Mouse (Mus musculus) liver, embryonic 15.5 days (tissue): ENCODE results near the gene Syne3. TPM values are rescaled to one million over a fixed set of nuclear protein-coding genes. Genes with fewer than 3 reads are reported as not detected.

Experiments
- ATAC-seq: fragments of 200-750 bp; cut with Nextera tagmentation; 2 replicates; pipeline ENCODE4 v1.8.0; 2017; ENCODE audit warnings: moderate number of reproducible peaks, mild to moderate bottlenecking, moderate library complexity; ENCODE audit not compliant: insufficient read depth
- H3K27ac ChIP-seq: fragments of 300-500 bp; sonication (generic); replicated peaks from 2 replicates; pipeline ENCODE4 v1.5.1; 2015; ENCODE audit warnings: mild to moderate bottlenecking, inconsistent platforms
- H3K27me3 ChIP-seq: fragments of 300-500 bp; sonication (generic); 2 replicates; pipeline ENCODE4 v1.6.1; 2015; ENCODE audit warnings: mild to moderate bottlenecking, inconsistent platforms
- H3K36me3 ChIP-seq: fragments of 300-500 bp; sonication (generic); replicated peaks from 2 replicates; pipeline ENCODE4 v1.6.1; 2015; ENCODE audit warnings: moderate library complexity, mild to moderate bottlenecking, inconsistent platforms
- H3K4me1 ChIP-seq: fragments of 300-500 bp; sonication (generic); replicated peaks from 2 replicates; pipeline ENCODE4 v1.6.1; 2015; ENCODE audit warnings: inconsistent platforms
- H3K4me2 ChIP-seq: fragments of 300-500 bp; sonication (generic); 2 replicates; pipeline ENCODE4 v1.6.1; 2015; ENCODE audit warnings: moderate library complexity, mild to moderate bottlenecking, inconsistent platforms
- H3K4me3 ChIP-seq: fragments of 300-500 bp; sonication (generic); replicated peaks from 2 replicates; pipeline ENCODE4 v1.5.1; 2015; ENCODE audit warnings: mild to moderate bottlenecking, inconsistent platforms
- H3K9ac ChIP-seq: fragments of 300-500 bp; sonication (generic); 2 replicates; pipeline ENCODE4 v1.6.1; 2015; ENCODE audit warnings: moderate library complexity, mild to moderate bottlenecking, inconsistent platforms
- H3K9me3 ChIP-seq: fragments of 300-500 bp; sonication (generic); replicated peaks from 2 replicates; pipeline ENCODE4 v1.6.1; 2016; ENCODE audit warnings: inconsistent platforms
- WGBS: fragments of 180-500 bp; shearing (Covaris S2); methylation state at CpG from one replicate; pipeline ENCODE4 v1.1.7; 2015; ENCODE audit warnings: mixed read lengths; ENCODE audit not compliant: insufficient replicate concordance; 5-methylcytosine and 5-hydroxymethylcytosine counted together
- polyA plus RNA-seq: library from polyadenylated mRNA; unstranded; fragments of >200 nt; fragmentation: Nextera tagmentation; extraction: Ambion mirVana; gene quantifications from 2 replicates; pipeline ENCODE4 v1.2.1, GENCODE M21; 2015

Syne3 gene
- polyA plus RNA-seq, 1 experiment from 2014 or later: 3.0 TPM

GRCm38 (mm10) chr12:104939372-104940026, 70.1 kb downstream of the Syne3 start:
- Histone ChIP-seq H3K36me3 (peaks cover 82% of the 10 kb centered on the region), H3K4me3 (no peak overlapping the region), H3K9me3 (no peaks in the 10 kb centered on the region), H3K4me2 (no peak overlapping the region), H3K4me1 (no peaks in the 10 kb centered on the region), H3K27me3 (no peaks in the 10 kb centered on the region), H3K27ac (no peak overlapping the region), H3K9ac (no peak overlapping the region)
- ATAC-seq: no peak
- WGBS: 59% methylated on average over 13 of the region's 13 CpGs

GRCm38 (mm10) chr12:104938935-104939334, 70.7 kb downstream of the Syne3 start:
- H3K27ac ChIP-seq: no peak overlapping the region
- ATAC-seq: no peak
- peaks cover 76% of the 10 kb centered on the region for H3K36me3 ChIP-seq
- WGBS: 83% methylated on average over 5 of the region's 5 CpGs
- H3K9me3 ChIP-seq: no peaks in the 10 kb centered on the region
- no peaks in the 10 kb centered on the region for H3K4me1 ChIP-seq
- H3K27me3 ChIP-seq: no peaks in the 10 kb centered on the region
- H3K4me3 ChIP-seq: no peak overlapping the region
- no peak overlapping the region for H3K4me2 ChIP-seq
- H3K9ac ChIP-seq: no peak overlapping the region

GRCm38 (mm10) chr12:104936223-104936622, 73.4 kb downstream of the Syne3 start:
- Histone ChIP-seq H3K4me1 (no peaks in the 10 kb centered on the region), H3K9ac (no peak overlapping the region), H3K9me3 (no peaks in the 10 kb centered on the region), H3K27me3 (no peaks in the 10 kb centered on the region), H3K4me2 (no peak overlapping the region), H3K36me3 (peaks cover 59% of the 10 kb centered on the region), H3K4me3 (no peak overlapping the region), H3K27ac (no peak overlapping the region)
- 75% methylated on average over 4 of the region's 4 CpGs for WGBS
- no peak for ATAC-seq

- no peak for ATAC-seq
- H3K4me2 ChIP-seq: no peak overlapping the region
- H3K4me3 ChIP-seq: no peak overlapping the region
- no peak overlapping the region for H3K27ac ChIP-seq
- no peak overlapping the region for H3K9ac ChIP-seq
- H3K4me1 ChIP-seq: no peaks in the 10 kb centered on the region
- WGBS: 82% methylated on average over 8 of the region's 8 CpGs
- no peaks in the 10 kb centered on the region for H3K9me3 ChIP-seq
- H3K27me3 ChIP-seq: no peaks in the 10 kb centered on the region
- H3K36me3 ChIP-seq: peaks cover 54% of the 10 kb centered on the region
Measured at GRCm38 (mm10) chr12:104935144-104935543, 74.5 kb downstream of the Syne3 start.

- no peaks in the 10 kb centered on the region for H3K4me1 ChIP-seq
- H3K36me3 ChIP-seq: peaks cover 41% of the 10 kb centered on the region
- WGBS: 69% methylated on average over 13 of the region's 13 CpGs
- H3K27ac ChIP-seq: no peak overlapping the region
- H3K27me3 ChIP-seq: no peaks in the 10 kb centered on the region
- ATAC-seq: no peak
- no peak overlapping the region for H3K4me3 ChIP-seq
- no peak overlapping the region for H3K9ac ChIP-seq
- no peaks in the 10 kb centered on the region for H3K9me3 ChIP-seq
- H3K4me2 ChIP-seq: no peak overlapping the region
Measured at GRCm38 (mm10) chr12:104933800-104934199, 75.8 kb downstream of the Syne3 start.

- Histone ChIP-seq H3K36me3 (peaks cover 35% of the 10 kb centered on the region), H3K9ac (no peak overlapping the region), H3K27ac (no peak overlapping the region), H3K9me3 (no peaks in the 10 kb centered on the region), H3K4me1 (no peaks in the 10 kb centered on the region), H3K4me2 (no peak overlapping the region), H3K4me3 (no peak overlapping the region), H3K27me3 (no peaks in the 10 kb centered on the region)
- WGBS: 69% methylated on average over 2 of the region's 2 CpGs
- no peak for ATAC-seq
Measured at GRCm38 (mm10) chr12:104933217-104933616, 76.4 kb downstream of the Syne3 start.

GRCm38 (mm10) chr12:104925765-104926164, 83.8 kb downstream of the Syne3 start:
- WGBS: 59% methylated on average over 2 of the region's 2 CpGs
- H3K4me1 ChIP-seq: no peaks in the 10 kb centered on the region
- no peak overlapping the region for H3K9ac ChIP-seq
- H3K36me3 ChIP-seq: peaks cover under 1% of the 10 kb centered on the region; the same call in 1 of the 2 replicates
- no peak overlapping the region for H3K4me2 ChIP-seq
- no peaks in the 10 kb centered on the region for H3K9me3 ChIP-seq
- no peak overlapping the region for H3K27ac ChIP-seq
- no peak overlapping the region for H3K4me3 ChIP-seq
- no peak for ATAC-seq
- no peaks in the 10 kb centered on the region for H3K27me3 ChIP-seq

- H3K4me3 ChIP-seq: no peak overlapping the region
- no peaks in the 10 kb centered on the region for H3K36me3 ChIP-seq
- 82% methylated on average over 5 of the region's 5 CpGs for WGBS
- H3K27ac ChIP-seq: no peak overlapping the region
- no peaks in the 10 kb centered on the region for H3K4me1 ChIP-seq
- H3K27me3 ChIP-seq: no peaks in the 10 kb centered on the region
- H3K9me3 ChIP-seq: no peaks in the 10 kb centered on the region
- no peak overlapping the region for H3K4me2 ChIP-seq
- no peak overlapping the region for H3K9ac ChIP-seq
- ATAC-seq: no peak
Measured at GRCm38 (mm10) chr12:104925035-104925434, 84.6 kb downstream of the Syne3 start.

GRCm38 (mm10) chr12:104924546-104924945, 85.1 kb downstream of the Syne3 start:
- no peak overlapping the region for H3K9ac ChIP-seq
- ATAC-seq: no peak
- WGBS: 70% methylated on average over 3 of the region's 3 CpGs
- H3K27ac ChIP-seq: no peak overlapping the region
- no peaks in the 10 kb centered on the region for H3K4me1 ChIP-seq
- H3K4me2 ChIP-seq: no peak overlapping the region
- H3K4me3 ChIP-seq: no peak overlapping the region
- no peaks in the 10 kb centered on the region for H3K9me3 ChIP-seq
- H3K27me3 ChIP-seq: no peaks in the 10 kb centered on the region
- H3K36me3 ChIP-seq: no peaks in the 10 kb centered on the region

- Histone ChIP-seq H3K9me3 (no peaks in the 10 kb centered on the region), H3K4me1 (no peaks in the 10 kb centered on the region), H3K4me3 (no peak overlapping the region), H3K27ac (no peak overlapping the region), H3K9ac (no peak overlapping the region), H3K27me3 (no peaks in the 10 kb centered on the region), H3K36me3 (no peaks in the 10 kb centered on the region), H3K4me2 (no peak overlapping the region)
- WGBS: 54% methylated on average over 19 of the region's 19 CpGs
- no peak for ATAC-seq
Measured at GRCm38 (mm10) chr12:104923948-104924388, 85.6 kb downstream of the Syne3 start.

- Histone ChIP-seq H3K4me1 (no peaks in the 10 kb centered on the region), H3K9me3 (no peaks in the 10 kb centered on the region), H3K27ac (no peak overlapping the region), H3K4me2 (no peak overlapping the region), H3K4me3 (no peak overlapping the region), H3K27me3 (no peaks in the 10 kb centered on the region), H3K36me3 (no peaks in the 10 kb centered on the region), H3K9ac (no peak overlapping the region)
- ATAC-seq: no peak
- WGBS: 63% methylated on average over 8 of the region's 8 CpGs
Measured at GRCm38 (mm10) chr12:104922647-104923046, 87.0 kb downstream of the Syne3 start.

- Histone ChIP-seq H3K4me2 (no peak overlapping the region), H3K27ac (no peak overlapping the region), H3K4me3 (no peak overlapping the region), H3K9ac (no peak overlapping the region), H3K4me1 (no peaks in the 10 kb centered on the region), H3K36me3 (no peaks in the 10 kb centered on the region), H3K27me3 (no peaks in the 10 kb centered on the region), H3K9me3 (no peaks in the 10 kb centered on the region)
- ATAC-seq: no peak
- WGBS: 80% methylated on average over 7 of the region's 7 CpGs
Measured at GRCm38 (mm10) chr12:104921071-104921470, 88.5 kb downstream of the Syne3 start.
